Mouse (Mus musculus): ENCODE data around the gene Tmem198b.

DNA sequence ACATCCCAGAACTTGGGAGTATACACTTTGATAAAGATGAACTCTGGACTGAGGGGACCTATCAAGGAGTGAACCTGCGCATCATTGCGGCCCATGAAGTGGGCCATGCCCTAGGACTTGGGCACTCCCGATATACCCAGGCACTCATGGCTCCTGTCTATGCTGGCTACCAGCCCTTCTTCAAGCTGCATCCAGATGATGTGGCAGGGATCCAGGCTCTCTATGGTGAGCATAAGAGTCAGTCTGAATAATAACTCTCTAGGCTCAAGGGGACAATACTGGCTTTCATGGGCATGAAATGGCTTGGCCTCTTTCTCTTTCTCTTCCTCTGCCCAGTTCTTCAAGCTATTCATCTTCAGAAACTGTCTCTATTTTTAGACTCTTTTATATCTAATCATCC lies 8.6 kb downstream of the Tmem198b start:
- TF ChIP-seq CTCF (IDR thresholded peaks at IDR 0.05; ENCODE audit: low read depth) (no peak), EP300 (IDR thresholded peaks at IDR 0.05; ENCODE audit: low read depth) (no peak)

All from liver, postnatal 0 days (tissue).